ENCODE assay signal across 22 mouse cellular contexts in genomic region chr5:104183743-104184142, GRCm38 (mm10).
"Had no signal": no experiment of that assay in that cellular context is flagged by ENCODE, and none has a peak within 500 bp of the region (broad histone marks: within the 10 kb centered on the region; RNA-seq: fewer than 3 reads in every experiment).

No protein-coding gene starts in this region.

- ATAC-seq: hindbrain, embryonic 16.5 days; hindbrain, postnatal 0 days; inflammation-experienced regulatory T-cells, adult 6 months; intestine, embryonic 15.5 days; intestine, embryonic 16.5 days; intestine, postnatal 0 days had no signal

- DNase-seq: heart, postnatal 10 days; heart, postnatal 14 days; heart, postnatal 36 days; heart, postnatal 4 days; kidney, adult 11 months; kidney, adult 18-20 months; kidney, adult 2 months; kidney, adult 8-10 months; kidney, adult 9 months; kidney, postnatal 10 days; kidney, postnatal 14 days; kidney, postnatal 25 days; kidney, postnatal 36 days; kidney, postnatal 4 days; layer of hippocampus, adult 9-11 months; layer of hippocampus, postnatal 36 days had no signal
